Mouse (Mus musculus): ENCODE results near the gene Clstn2. TPM values are rescaled to one million over a fixed set of nuclear protein-coding genes. Genes with fewer than 3 reads are reported as not detected.
A peak's percentile ranks its signal among the peaks of the same experiment; 100 is the strongest.

Gene Clstn2
- total RNA-seq, 2 experiments from 2014 or later = 99.9 to 101 TPM

- DNase-seq = no peak
- intact Hi-C loops (cut with DNase I) = no loop called here
Measured at GRCm38 (mm10) chr9:97491626-97492025, 541.4 kb downstream of the Clstn2 start.

- peak; percentile 18 for DNase-seq
- intact Hi-C loops (cut with DNase I) = no loop called here
Measured at GRCm38 (mm10) chr9:97490591-97491176, 542.3 kb downstream of the Clstn2 start.

GRCm38 (mm10) chr9:97486826-97487225 lies 546.2 kb downstream of the Clstn2 start:
- intact Hi-C loops (cut with DNase I) = no loop called here
- no peak for DNase-seq

GRCm38 (mm10) chr9:97481187-97481586 lies 551.8 kb downstream of the Clstn2 start:
- DNase-seq = no peak
- intact Hi-C loops (cut with DNase I) = no loop called here

- no peak for DNase-seq
- intact Hi-C loops (cut with DNase I) = no loop called here
Measured at GRCm38 (mm10) chr9:97476961-97477360, 556.0 kb downstream of the Clstn2 start.

- no peak for DNase-seq
- intact Hi-C loops (cut with DNase I) = no loop called here
Measured at GRCm38 (mm10) chr9:97476456-97476855, 556.5 kb downstream of the Clstn2 start.

GRCm38 (mm10) chr9:97474896-97475295 lies 558.1 kb downstream of the Clstn2 start:
- intact Hi-C loops (cut with DNase I) = no loop called here
- DNase-seq = no peak

GRCm38 (mm10) chr9:97471014-97471591 lies 561.9 kb downstream of the Clstn2 start:
- DNase-seq = peak; percentile 34
- intact Hi-C loops (cut with DNase I) = no loop called here

GRCm38 (mm10) chr9:97460452-97460851 lies 572.5 kb downstream of the Clstn2 start:
- DNase-seq = no peak
- intact Hi-C loops (cut with DNase I) = no loop called here

- intact Hi-C loops (cut with DNase I) = no loop called here
- DNase-seq = no peak
Measured at GRCm38 (mm10) chr9:97459745-97460144, 573.2 kb downstream of the Clstn2 start.

GRCm38 (mm10) chr9:97449316-97450050 lies 583.5 kb downstream of the Clstn2 start:
- intact Hi-C loops (cut with DNase I) = no loop called here
- DNase-seq = peak; percentile 71

GRCm38 (mm10) chr9:97439872-97440636 lies 592.9 kb downstream of the Clstn2 start:
- peak; percentile 16 for DNase-seq
- intact Hi-C loops (cut with DNase I) = no loop called here

- DNase-seq = no peak
- intact Hi-C loops (cut with DNase I) = no loop called here
Measured at GRCm38 (mm10) chr9:97434666-97435065, 598.3 kb downstream of the Clstn2 start.

GRCm38 (mm10) chr9:97429885-97430449 lies 603.0 kb downstream of the Clstn2 start:
- DNase-seq = no peak
- intact Hi-C loops (cut with DNase I) = no loop called here

- intact Hi-C loops (cut with DNase I) = no loop called here
- no peak for DNase-seq
Measured at GRCm38 (mm10) chr9:97428127-97428526, 604.9 kb downstream of the Clstn2 start.

GRCm38 (mm10) chr9:97420896-97421295 lies 612.1 kb downstream of the Clstn2 start:
- no peak for DNase-seq
- intact Hi-C loops (cut with DNase I) = no loop called here

GRCm38 (mm10) chr9:97414876-97415668 lies 617.9 kb downstream of the Clstn2 start:
- intact Hi-C loops (cut with DNase I) = no loop called here
- DNase-seq = no peak

- intact Hi-C loops (cut with DNase I) = no loop called here
- no peak for DNase-seq
Measured at GRCm38 (mm10) chr9:97408142-97408541, 624.8 kb downstream of the Clstn2 start.

Measured in left cerebral cortex, postnatal 4 days (tissue).